Mouse (Mus musculus) urinary bladder, postnatal 14 days (tissue): Measurements from ENCODE around the gene Tm9sf3.

ENCODE experiments used
- DNase-seq: peaks from one replicate; pipeline ENCODE4 v3.0.0; 2021; ENCODE audit warnings: low spot score

Gene Tm9sf3

GRCm38 (mm10) chr19:41165914-41166235 lies 97.9 kb downstream of the Tm9sf3 start:
- DNase-seq, result no peak

- DNase-seq, result no peak
Observed at GRCm38 (mm10) chr19:41165144-41165913, 98.5 kb downstream of the Tm9sf3 start.

- DNase-seq, result no peak
Observed at GRCm38 (mm10) chr19:41164447-41165095, 99.2 kb downstream of the Tm9sf3 start.
